Mouse (Mus musculus) lung, adult 18-20 months (tissue): ENCODE measurements at regions not wholly inside any gene's neighbourhood (a gene's known extent, or its start where the extent isn't known, plus 50 kb on each side); places are given as distances from the start of the nearest gene placed in this dataset.

ENCODE experiments used
- DNase-seq, 2 experiments: peaks; one replicate each; pipeline ENCODE4 v3.0.0; 2022; ENCODE audit warnings: mixed read lengths in 2 of 2

DNA sequence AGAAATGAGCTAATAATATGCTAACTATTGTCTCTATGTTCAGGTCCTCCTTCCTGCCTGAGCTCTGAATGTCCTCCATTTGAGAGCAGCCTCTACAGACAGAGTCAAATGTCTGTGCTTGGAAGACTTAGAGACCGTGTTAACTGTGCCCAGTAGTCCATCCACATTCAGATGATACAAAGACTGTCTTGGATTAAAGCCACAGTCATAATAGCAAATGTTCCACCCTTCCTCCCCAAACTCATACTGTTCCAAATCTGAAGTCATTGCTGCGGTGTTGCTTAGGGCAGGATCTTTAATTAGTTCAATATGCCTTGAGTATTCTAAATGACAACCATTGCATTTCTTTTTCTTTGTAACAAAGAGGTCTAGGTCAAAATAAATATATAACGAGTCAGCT, 923.2 kb upstream of the Gm7489 start:
- DNase-seq: no peak

DNA sequence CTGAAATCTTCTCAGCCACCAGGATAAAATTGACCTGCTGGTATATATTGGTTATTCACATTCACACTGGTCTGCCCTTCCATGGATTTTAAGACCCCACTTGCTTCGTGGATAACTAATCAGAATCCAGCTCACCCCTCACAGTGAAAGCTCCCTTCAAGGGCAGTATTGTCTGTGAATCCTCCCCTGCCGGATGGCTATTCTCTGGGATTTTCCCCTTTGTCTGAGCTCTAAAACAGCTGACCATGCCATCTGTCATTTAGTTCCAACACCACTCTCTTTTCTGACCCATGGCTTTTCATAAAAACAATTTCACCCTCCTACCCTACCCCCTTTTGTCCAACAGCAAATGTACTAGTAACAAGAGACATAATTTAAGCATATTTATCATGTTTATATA, 920.8 kb upstream of the Gm7489 start:
- no peak for DNase-seq

DNA sequence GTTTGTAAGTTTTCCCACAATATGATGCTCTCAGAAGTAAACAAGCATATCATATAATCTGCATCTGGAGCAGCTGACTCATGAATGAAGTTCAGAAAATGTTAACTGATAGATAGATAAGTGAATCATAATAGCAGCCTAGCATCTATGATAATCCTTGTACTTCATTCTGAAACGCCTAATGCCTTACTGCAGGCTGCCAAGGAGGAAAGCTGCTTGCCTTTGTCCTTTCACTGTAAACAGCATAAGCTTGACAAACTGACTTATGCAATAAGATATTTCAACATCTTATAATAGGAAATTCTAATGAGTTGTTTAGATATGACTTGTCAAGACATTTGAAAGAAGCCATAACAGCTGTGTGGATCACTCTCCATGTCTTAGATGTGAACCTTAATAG, 920.3 kb upstream of the Gm7489 start:
- DNase-seq: no peak

DNA sequence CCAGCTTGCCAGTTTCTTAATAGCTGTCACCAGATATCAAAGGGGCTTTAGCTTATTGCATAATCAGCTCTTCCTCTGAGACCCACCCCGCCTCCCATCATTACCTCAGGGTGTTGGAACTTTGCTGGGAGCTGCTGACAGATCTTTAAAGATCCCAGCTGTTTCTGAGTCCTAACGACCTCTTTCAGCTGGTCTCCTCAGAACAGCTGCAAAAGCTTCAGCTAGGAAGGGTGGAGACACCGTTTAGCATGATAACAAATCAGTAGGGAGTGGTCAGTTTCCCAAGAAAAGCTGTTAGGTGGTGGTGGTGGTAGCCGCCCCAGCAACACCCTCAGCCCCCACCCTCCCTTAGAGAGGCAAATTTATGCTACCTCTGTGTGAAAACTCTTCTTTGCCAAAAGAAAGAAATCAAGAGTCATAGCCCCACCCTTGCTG, 916.9 kb upstream of the Gm7489 start:
- DNase-seq: peak; percentile 41 to 60

DNA sequence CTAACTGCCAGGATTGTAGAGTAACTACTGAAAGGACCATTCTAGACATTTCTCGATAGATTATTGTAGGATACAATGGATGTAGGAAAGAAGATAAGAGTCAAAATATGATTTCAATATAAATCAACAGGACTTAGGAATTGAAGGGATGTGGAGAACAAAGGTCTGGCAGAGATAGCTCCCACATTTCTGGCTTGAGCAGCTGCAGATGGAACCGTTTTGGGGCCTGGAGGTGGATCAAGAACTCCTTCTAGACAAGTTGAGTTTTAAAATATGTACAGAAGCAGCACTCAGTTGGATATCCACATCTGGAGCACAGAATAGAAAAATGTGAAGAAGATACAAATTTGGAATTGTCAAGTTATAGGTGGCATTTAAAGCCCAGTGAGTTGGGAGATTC, 901.9 kb upstream of the Gm7489 start:
- DNase-seq: no peak

DNA sequence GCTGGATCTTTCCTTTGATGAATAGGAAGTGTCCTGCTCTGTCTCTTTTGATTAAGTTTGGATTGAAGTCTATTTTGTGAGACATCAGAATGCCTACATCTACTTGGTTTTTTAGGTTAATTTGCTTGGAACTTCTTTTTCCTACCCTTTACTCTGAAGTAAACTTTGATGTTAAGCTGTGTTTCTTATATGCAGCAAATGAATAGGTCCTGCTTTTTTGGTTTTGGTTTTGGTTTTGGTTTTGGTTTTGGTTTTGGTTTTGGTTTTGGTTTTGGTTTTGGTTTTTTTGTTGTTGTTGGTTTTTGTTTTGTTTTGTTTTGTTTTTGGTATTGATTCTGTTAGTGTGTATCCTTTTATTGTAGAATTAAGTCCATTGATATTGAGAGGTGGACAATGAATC, 894.1 kb upstream of the Gm7489 start:
- DNase-seq: no peak

GRCm38 (mm10) chr15:52994351-52994750, 890.4 kb upstream of the Gm7489 start:
- DNase-seq: no peak

- DNase-seq: no peak
Measured at GRCm38 (mm10) chr15:52999200-52999599, 885.5 kb upstream of the Gm7489 start.

GRCm38 (mm10) chr15:52999776-53000175, 884.9 kb upstream of the Gm7489 start:
- DNase-seq: no peak

- no peak for DNase-seq
Measured at GRCm38 (mm10) chr15:53001429-53001828, 883.3 kb upstream of the Gm7489 start.

GRCm38 (mm10) chr15:53001964-53002363, 882.7 kb upstream of the Gm7489 start:
- DNase-seq: no peak

GRCm38 (mm10) chr15:53004078-53004477, 880.6 kb upstream of the Gm7489 start:
- DNase-seq: no peak

- no peak for DNase-seq
Measured at GRCm38 (mm10) chr15:53006844-53007243, 877.9 kb upstream of the Gm7489 start.

DNA sequence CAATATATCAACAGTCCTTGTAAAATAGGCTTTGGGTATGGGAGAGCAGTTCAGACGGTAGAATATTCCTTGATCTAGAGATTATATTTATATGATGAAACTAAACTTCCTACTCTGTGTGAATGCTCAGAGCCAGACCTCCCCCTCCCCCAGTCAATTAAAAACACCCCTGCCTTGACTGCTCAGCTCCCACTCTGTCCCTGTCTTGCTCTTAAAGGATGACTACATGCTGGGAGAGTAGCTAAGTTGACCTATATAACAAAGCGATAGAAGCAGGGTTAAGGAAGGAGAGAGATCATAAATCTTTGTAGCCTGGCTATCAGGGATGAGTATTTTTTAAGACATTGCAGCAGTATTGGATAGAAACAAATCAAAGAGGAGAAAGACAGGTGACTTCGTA, 875.4 kb upstream of the Gm7489 start:
- no peak for DNase-seq
